Mouse (Mus musculus): ENCODE results near the gene Olfr196. TPM values are rescaled to one million over a fixed set of nuclear protein-coding genes. Genes with fewer than 3 reads are reported as not detected.
"Not testable (repeated sequence)": the region's sequence is repeated elsewhere in the genome, so short reads cannot be mapped to it uniquely, and the experiment has no call there.

Gene Olfr196
- total RNA-seq (2021), result not detected
- long read RNA-seq, experiment 1, result 0 reads
- long read RNA-seq, experiment 2, result 0 reads

GRCm38 (mm10) chr16:59170354-59170753 is at the start of gene Olfr196:
Gene Olfr196 (minus strand): TSS chr16:59170454.
- no peak for DNase-seq

- DNase-seq, result not testable (repeated sequence)
Measured at GRCm38 (mm10) chr16:59219667-59220066, 49.4 kb upstream of the Olfr196 start, which contains the start of gene Olfr199. Gene Olfr199 (minus strand): TSS chr16:59219767.

GRCm38 (mm10) chr16:59217861-59218260 is 47.6 kb upstream of the Olfr196 start:
- not testable (repeated sequence) for DNase-seq

GRCm38 (mm10) chr16:59203433-59203832 is 33.2 kb upstream of the Olfr196 start, which contains the start of gene Olfr198:
Gene Olfr198 (minus strand): TSS chr16:59203533.
- DNase-seq, result not testable (repeated sequence)

- no peak for DNase-seq
Measured at GRCm38 (mm10) chr16:59151996-59152395, 18.3 kb downstream of the Olfr196 start.

GRCm38 (mm10) chr16:59146746-59147145 is 23.5 kb downstream of the Olfr196 start, which contains the start of gene Olfr195:
Gene Olfr195 (plus strand): TSS chr16:59147046.
- DNase-seq, result no peak

GRCm38 (mm10) chr16:59141105-59141504 is 29.1 kb downstream of the Olfr196 start:
- no peak for DNase-seq

GRCm38 (mm10) chr16:59130740-59131139 is 39.5 kb downstream of the Olfr196 start:
- no peak for DNase-seq

GRCm38 (mm10) chr16:59120969-59121368 is 49.3 kb downstream of the Olfr196 start, which contains the start of gene Olfr194:
Gene Olfr194 (minus strand): TSS chr16:59121069.
- DNase-seq, result no peak

Other genes with a start within 250 kb of the Olfr196 start
- not detected for gene Olfr181, start 241.7 kb downstream of the Olfr196 start, total RNA-seq (2021)
- gene Olfr180, start 241.1 kb downstream of the Olfr196 start, total RNA-seq (2021), result not detected
- gene Olfr183, start 175.1 kb downstream of the Olfr196 start, total RNA-seq (2021), result not detected
- not detected for gene Olfr186, start 140.2 kb downstream of the Olfr196 start, total RNA-seq (2021)
- not detected for gene Olfr187, start 130.7 kb downstream of the Olfr196 start, total RNA-seq (2021)
- gene Olfr190, start 92.4 kb downstream of the Olfr196 start, total RNA-seq (2021), result not detected
- gene Olfr191, start 80.6 kb downstream of the Olfr196 start, total RNA-seq (2021), result not detected
- not detected for gene Olfr193, start 58.6 kb downstream of the Olfr196 start, total RNA-seq (2021)
- gene Olfr194, start 49.4 kb downstream of the Olfr196 start, total RNA-seq (2021), result not detected
- gene Olfr195, start 23.4 kb downstream of the Olfr196 start, total RNA-seq (2021), result not detected
- gene Olfr198, start 33.1 kb upstream of the Olfr196 start, total RNA-seq (2021), result not detected
- not detected for gene Olfr199, start 49.3 kb upstream of the Olfr196 start, total RNA-seq (2021)
- gene Olfr201, start 102.2 kb upstream of the Olfr196 start, total RNA-seq (2021), result not detected
- gene Olfr202, start 116.3 kb upstream of the Olfr196 start, total RNA-seq (2021), result not detected
- not detected for gene Olfr203, start 128.4 kb upstream of the Olfr196 start, total RNA-seq (2021)
- gene Olfr204, start 147.8 kb upstream of the Olfr196 start, total RNA-seq (2021), result not detected
- not detected for gene Olfr205, start 160.7 kb upstream of the Olfr196 start, total RNA-seq (2021)
- gene Olfr206, start 178.8 kb upstream of the Olfr196 start, total RNA-seq (2021), result not detected
- not detected for gene Olfr209, start 193.5 kb upstream of the Olfr196 start, total RNA-seq (2021)
- gene Gabrr3, start 236.9 kb upstream of the Olfr196 start, total RNA-seq (2021), result not detected